Mouse (Mus musculus) stomach, embryonic 16.5 days (tissue): ENCODE data around the gene Acta1. TPM values are rescaled to one million over a fixed set of nuclear protein-coding genes. Genes with fewer than 3 reads are reported as not detected.

Experiments
- ATAC-seq: fragments of 200-750 bp; cut with Nextera tagmentation; 2 replicates; pipeline ENCODE4 v1.8.0; 2017; ENCODE audit warnings: moderate number of reproducible peaks, moderate TSS enrichment; ENCODE audit not compliant: insufficient read depth, low FRiP score
- H3K27ac ChIP-seq: fragments of 300-500 bp; sonication (generic); 2 replicates; pipeline ENCODE4 v1.5.1; 2014; ENCODE audit warnings: low read length
- H3K27me3 ChIP-seq: fragments of 300-500 bp; sonication (generic); 2 replicates; pipeline ENCODE4 v1.6.1; 2014; ENCODE audit warnings: low read length, control low read depth, mixed read lengths; ENCODE audit not compliant: control insufficient read depth, insufficient read depth
- H3K36me3 ChIP-seq: fragments of 300-500 bp; sonication (generic); 2 replicates; pipeline ENCODE4 v1.6.1; 2014; ENCODE audit warnings: low read length; ENCODE audit not compliant: control insufficient read depth, insufficient read depth
- H3K4me1 ChIP-seq: fragments of 300-500 bp; sonication (generic); 2 replicates; pipeline ENCODE4 v1.6.1; 2014; ENCODE audit warnings: low read length, control low read depth, mixed read lengths; ENCODE audit not compliant: control insufficient read depth, insufficient read depth
- H3K4me2 ChIP-seq: fragments of 300-500 bp; sonication (generic); 2 replicates; pipeline ENCODE4 v1.6.1; 2014; ENCODE audit warnings: low read depth, low read length, mixed read lengths
- H3K4me3 ChIP-seq: fragments of 300-500 bp; sonication (generic); replicated peaks from 2 replicates; pipeline ENCODE4 v1.5.1; 2014; ENCODE audit warnings: mild to moderate bottlenecking, low read length
- H3K9ac ChIP-seq: fragments of 300-500 bp; sonication (generic); 2 replicates; pipeline ENCODE4 v1.6.1; 2014; ENCODE audit warnings: low read length
- H3K9me3 ChIP-seq: fragments of 300-500 bp; sonication (generic); replicated peaks from 2 replicates; pipeline ENCODE4 v1.6.1; 2016; ENCODE audit warnings: low read length, control low read depth; ENCODE audit not compliant: control insufficient read depth
- WGBS: fragments of 180-500 bp; shearing (Covaris S2); extraction: QIAGEN DNeasy Blood & Tissue Kit; methylation state at CpG from one replicate; pipeline ENCODE4 v1.1.7; 2014; 5-methylcytosine and 5-hydroxymethylcytosine counted together
- polyA plus RNA-seq: library from polyadenylated mRNA; unstranded; fragments of >200 nt; fragmentation: Nextera tagmentation; extraction: Ambion mirVana; gene quantifications from 2 replicates; pipeline ENCODE4 v1.2.1, GENCODE M21; 2015

Gene Acta1
- polyA plus RNA-seq, 1 experiment from 2014 or later = 1,117 TPM

- no peak overlapping the region for H3K4me2 ChIP-seq
- H3K9ac ChIP-seq = no peak overlapping the region
- 86% methylated on average over 5 of the region's 5 CpGs for WGBS
- no peak overlapping the region for H3K27ac ChIP-seq
- peaks cover 20% of the 10 kb centered on the region for H3K27me3 ChIP-seq
- no peaks in the 10 kb centered on the region for H3K9me3 ChIP-seq
- no peak overlapping the region for H3K4me3 ChIP-seq
- H3K36me3 ChIP-seq = peaks cover 10% of the 10 kb centered on the region
- no peaks in the 10 kb centered on the region for H3K4me1 ChIP-seq
- no peak for ATAC-seq
Observed at GRCm38 (mm10) chr8:123898576-123898975, 4.0 kb upstream of the Acta1 start.

DNA sequence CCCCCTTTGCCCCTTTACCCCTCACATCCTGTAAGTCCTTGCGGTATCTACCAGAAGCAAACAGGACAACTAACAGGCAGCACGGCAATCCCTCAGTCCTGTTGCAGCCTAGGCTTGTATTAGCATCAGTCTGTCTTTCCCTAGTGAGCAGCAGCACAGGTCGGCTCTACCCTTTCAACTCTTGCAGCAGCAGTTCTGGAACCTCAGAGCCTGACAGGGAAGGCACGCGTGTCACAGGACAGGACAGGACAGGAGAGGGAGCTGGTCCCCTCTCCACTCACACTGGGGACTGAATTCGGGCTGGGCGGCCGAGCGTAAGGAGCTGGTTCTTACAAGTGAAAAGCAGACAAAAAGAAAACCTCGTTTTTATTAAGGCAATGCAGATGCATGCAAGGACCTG is 2.2 kb upstream of the Acta1 start:
- no peak overlapping the region for H3K4me2 ChIP-seq
- H3K4me3 ChIP-seq = no peak overlapping the region
- ATAC-seq = no peak

DNA sequence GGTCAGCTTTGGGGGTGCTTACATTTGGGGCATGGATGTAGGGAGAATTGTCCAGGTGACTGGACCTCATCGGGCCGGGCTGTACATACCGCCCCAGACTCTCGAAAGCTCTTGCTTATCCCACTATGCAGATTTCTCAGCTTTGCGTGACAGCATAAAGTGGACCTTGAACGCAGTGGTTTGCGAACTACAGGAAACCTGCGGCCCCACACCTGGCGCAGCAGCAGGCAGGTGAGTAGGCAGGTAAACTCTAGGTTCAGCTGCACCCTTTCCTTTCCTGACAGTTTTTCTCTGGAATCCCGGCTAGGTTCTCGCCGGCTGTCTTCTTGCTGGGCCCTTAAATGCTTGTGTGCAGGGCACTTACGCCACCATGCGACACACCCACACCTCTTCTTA is 1.8 kb upstream of the Acta1 start:
- Histone ChIP-seq H3K27me3 (peaks cover 42% of the 10 kb centered on the region), H3K9me3 (no peaks in the 10 kb centered on the region), H3K9ac (no peak overlapping the region), H3K4me1 (no peaks in the 10 kb centered on the region), H3K4me2 (no peak overlapping the region), H3K27ac (no peak overlapping the region), H3K36me3 (no peaks in the 10 kb centered on the region; the same call in 1 of the 2 replicates), H3K4me3 (no peak overlapping the region)
- no peak for ATAC-seq
- WGBS = 53% methylated on average over 14 of the region's 14 CpGs

More for the DNA sequence above, 2.2 kb upstream of the Acta1 start:
- WGBS = 50% methylated on average over 10 of the region's 10 CpGs
- H3K36me3 ChIP-seq = peaks cover 2% of the 10 kb centered on the region; the same call in 1 of the 2 replicates
- no peaks in the 10 kb centered on the region for H3K9me3 ChIP-seq
- no peaks in the 10 kb centered on the region for H3K4me1 ChIP-seq
- H3K9ac ChIP-seq = no peak overlapping the region
- H3K27ac ChIP-seq = no peak overlapping the region
- H3K27me3 ChIP-seq = peaks cover 38% of the 10 kb centered on the region

- no peak overlapping the region for H3K27ac ChIP-seq
- H3K4me1 ChIP-seq = no peaks in the 10 kb centered on the region
- H3K36me3 ChIP-seq = no peaks in the 10 kb centered on the region
- no peaks in the 10 kb centered on the region for H3K9me3 ChIP-seq
- no peak for ATAC-seq
- no peak overlapping the region for H3K4me2 ChIP-seq
- no peak overlapping the region for H3K4me3 ChIP-seq
- WGBS = 68% methylated on average over 9 of the region's 9 CpGs
- no peak overlapping the region for H3K9ac ChIP-seq
- H3K27me3 ChIP-seq = peaks cover 46% of the 10 kb centered on the region
Observed at GRCm38 (mm10) chr8:123895680-123896365, 1.3 kb upstream of the Acta1 start.

- WGBS = 74% methylated on average over 4 of the region's 4 CpGs
- Histone ChIP-seq H3K9ac (no peak overlapping the region), H3K4me2 (no peak overlapping the region), H3K36me3 (no peaks in the 10 kb centered on the region), H3K27ac (no peak overlapping the region), H3K4me1 (no peaks in the 10 kb centered on the region), H3K27me3 (peaks cover 50% of the 10 kb centered on the region), H3K9me3 (no peaks in the 10 kb centered on the region), H3K4me3 (no peak overlapping the region)
- no peak for ATAC-seq
Observed at GRCm38 (mm10) chr8:123895230-123895629, 679 bp upstream of the Acta1 start.

- no peak overlapping the region for H3K4me2 ChIP-seq
- no peaks in the 10 kb centered on the region for H3K4me1 ChIP-seq
- no peaks in the 10 kb centered on the region for H3K36me3 ChIP-seq
- H3K27ac ChIP-seq = no peak overlapping the region
- H3K4me3 ChIP-seq = no peak overlapping the region
- H3K27me3 ChIP-seq = peaks cover 50% of the 10 kb centered on the region
- WGBS = 74% methylated on average over 11 of the region's 11 CpGs
- no peak for ATAC-seq
- H3K9ac ChIP-seq = no peak overlapping the region
- no peaks in the 10 kb centered on the region for H3K9me3 ChIP-seq
Observed at GRCm38 (mm10) chr8:123893413-123893812, 1.1 kb downstream of the Acta1 start.

DNA sequence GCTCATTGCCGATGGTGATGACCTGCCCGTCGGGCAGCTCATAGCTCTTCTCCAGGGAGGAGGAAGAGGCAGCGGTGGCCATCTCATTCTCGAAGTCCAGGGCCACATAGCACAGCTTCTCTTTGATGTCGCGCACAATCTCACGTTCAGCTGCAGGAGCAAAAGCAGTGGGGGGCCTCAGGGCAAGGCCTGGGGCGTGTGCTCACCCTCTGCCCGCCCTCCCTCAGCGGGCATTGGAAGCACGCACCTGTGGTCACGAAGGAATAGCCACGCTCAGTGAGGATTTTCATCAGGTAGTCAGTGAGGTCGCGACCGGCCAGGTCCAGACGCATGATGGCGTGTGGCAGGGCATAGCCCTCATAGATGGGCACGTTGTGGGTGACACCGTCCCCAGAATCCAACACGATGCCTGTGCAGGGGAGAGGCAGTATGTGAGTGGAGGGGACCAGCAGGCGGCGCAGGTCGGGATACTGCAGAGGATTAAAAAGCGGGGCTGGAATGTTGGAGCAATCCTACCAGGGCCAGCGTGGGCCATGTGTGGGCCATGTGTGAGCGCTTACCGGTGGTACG is 1.9 kb downstream of the Acta1 start:
- no peak overlapping the region for H3K4me3 ChIP-seq
- H3K36me3 ChIP-seq = no peaks in the 10 kb centered on the region
- no peak overlapping the region for H3K4me2 ChIP-seq
- no peak for ATAC-seq
- H3K9me3 ChIP-seq = no peaks in the 10 kb centered on the region
- no peak overlapping the region for H3K27ac ChIP-seq
- H3K27me3 ChIP-seq = peaks cover 50% of the 10 kb centered on the region
- WGBS = 13% methylated on average over 30 of the region's 30 CpGs
- no peak overlapping the region for H3K9ac ChIP-seq
- H3K4me1 ChIP-seq = no peaks in the 10 kb centered on the region

- no peaks in the 10 kb centered on the region for H3K9me3 ChIP-seq
- no peak for ATAC-seq
Observed at GRCm38 (mm10) chr8:123891883-123892585, 2.5 kb downstream of the Acta1 start.

DNA sequence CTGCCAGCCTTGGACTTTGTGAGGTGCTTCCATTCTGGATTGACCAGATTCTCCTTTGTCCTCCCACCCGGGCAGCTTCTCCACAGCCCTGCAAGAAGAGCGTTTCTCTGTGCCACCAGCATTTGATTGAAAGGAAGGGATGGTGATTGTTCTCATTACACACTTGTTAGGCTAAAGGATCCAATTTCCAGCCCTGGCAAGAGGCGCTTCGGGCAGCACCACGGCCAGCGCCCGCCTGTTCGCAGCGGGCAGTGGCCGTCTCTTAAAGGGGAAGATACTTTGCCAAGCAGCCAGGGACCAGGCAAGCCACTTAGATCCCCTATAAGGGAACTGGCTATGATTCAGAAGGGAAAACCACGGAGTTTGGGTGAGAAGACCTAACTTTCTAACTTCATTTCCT is 3.3 kb downstream of the Acta1 start:
- no peak for ATAC-seq
- Histone ChIP-seq H3K4me2 (peak overlapping the region; percentile 33; the same call in 1 of the 2 replicates), H3K9me3 (no peaks in the 10 kb centered on the region), H3K36me3 (no peaks in the 10 kb centered on the region), H3K27me3 (peaks cover 50% of the 10 kb centered on the region), H3K27ac (no peak overlapping the region), H3K4me1 (no peaks in the 10 kb centered on the region), H3K4me3 (peak overlapping the region; percentile 5; the same call in 1 of the 2 replicates), H3K9ac (no peak overlapping the region)
- WGBS = 1% methylated on average over 11 of the region's 11 CpGs

More at GRCm38 (mm10) chr8:123891883-123892585, 2.5 kb downstream of the Acta1 start:
- 1% methylated on average over 49 of the region's 49 CpGs for WGBS
- H3K9ac ChIP-seq = no peak overlapping the region
- no peaks in the 10 kb centered on the region for H3K4me1 ChIP-seq
- peak overlapping the region; percentile 33 for H3K4me2 ChIP-seq
- peaks cover 50% of the 10 kb centered on the region for H3K27me3 ChIP-seq
- no peak overlapping the region for H3K27ac ChIP-seq
- H3K4me3 ChIP-seq = peak overlapping the region; percentile 3; the same call in 1 of the 2 replicates
- no peaks in the 10 kb centered on the region for H3K36me3 ChIP-seq
